Mouse (Mus musculus) adrenal gland (tissue): ENCODE results near the gene Gcnt2.

Experiments used
- intact Hi-C: fragments of 180-260 bp; cut with DNase I; formaldehyde crosslinking; loops from one replicate; pipeline ENCODE4 v1.15.1; 2025
- long read RNA-seq, 2 experiments: library from polyadenylated mRNA; unstranded; transcript quantifications; one replicate each; pipeline ENCODE4 v2.0.0; 2020; ENCODE audit warnings: borderline replicate concordance in 1 of 2; ENCODE audit not compliant: insufficient replicate concordance in 1 of 2

Gene Gcnt2
- long read RNA-seq, experiment 1, partial matches to known transcripts, result 0 of 3 reads
- long read RNA-seq, experiment 1, other reads (novel, unspliced or antisense), result 1 of 3 reads
- long read RNA-seq, experiment 2, partial matches to known transcripts, result 0 of 3 reads
- long read RNA-seq, experiment 2, other reads (novel, unspliced or antisense), result 2 of 3 reads

DNA sequence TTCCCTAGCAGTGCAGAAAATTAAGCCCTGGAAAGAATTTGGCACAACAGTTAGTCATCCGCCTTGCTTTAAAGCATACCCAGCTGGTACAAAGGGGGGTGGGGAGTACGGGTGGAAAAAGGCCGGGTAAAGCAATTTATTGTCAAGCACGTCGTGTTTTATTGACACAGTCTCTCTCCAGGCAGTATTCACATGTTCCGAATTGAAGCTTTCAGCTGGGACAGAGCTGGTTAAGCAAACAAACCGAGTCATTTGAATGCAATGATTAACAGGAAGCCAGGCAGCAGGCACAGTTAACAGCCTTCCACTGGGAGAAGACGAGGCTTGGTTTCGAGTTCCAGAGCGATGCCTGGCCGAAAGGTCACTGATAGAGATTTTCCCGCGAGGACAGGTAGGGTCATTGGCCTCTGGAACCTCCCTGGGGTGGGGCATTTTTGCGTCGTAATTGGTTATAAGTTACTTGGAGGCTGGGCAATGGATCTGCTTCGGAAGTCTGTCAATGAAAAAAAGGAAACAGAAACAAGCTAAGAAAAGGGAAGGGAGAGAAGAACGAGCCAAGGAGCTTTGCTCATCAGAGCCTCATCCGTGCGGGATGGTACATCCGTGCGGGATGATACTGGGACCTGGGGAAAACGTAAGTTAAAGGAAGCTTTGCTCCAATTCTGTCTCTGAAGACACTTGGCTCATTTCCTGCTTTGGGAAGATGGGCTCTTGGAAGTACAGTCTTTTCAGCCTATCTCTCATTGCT, at the start of gene Gcnt2:
Gene Gcnt2, plus strand, starts transcription at position 103 of the 748 bp plus-strand sequence.
- intact Hi-C loops, result no loop called here

DNA sequence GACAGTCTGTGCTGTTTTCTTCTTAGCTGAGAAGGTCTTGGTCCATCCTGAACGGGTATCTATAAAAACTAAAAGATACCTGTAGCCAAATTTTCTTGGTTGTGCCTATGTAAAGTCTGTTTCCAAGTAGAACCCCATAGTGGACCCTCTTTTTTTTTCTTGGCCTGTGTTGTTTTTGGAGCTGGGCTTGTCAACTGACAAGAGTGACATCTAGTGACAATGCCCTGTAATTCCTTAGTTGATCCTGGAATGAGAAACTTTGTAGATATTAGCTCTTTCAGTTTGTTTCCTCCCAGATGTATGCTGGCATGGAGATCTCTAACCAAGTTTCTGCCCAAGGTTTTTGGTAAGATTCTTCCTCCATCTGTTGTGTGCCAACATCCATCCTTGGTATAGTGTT, 38.9 kb upstream of the Gcnt2 start:
- intact Hi-C loops, result loop anchor here (5.0 kb wide), 1 partner anchor 38 kb away; no protein-coding TSS in a partner anchor

DNA sequence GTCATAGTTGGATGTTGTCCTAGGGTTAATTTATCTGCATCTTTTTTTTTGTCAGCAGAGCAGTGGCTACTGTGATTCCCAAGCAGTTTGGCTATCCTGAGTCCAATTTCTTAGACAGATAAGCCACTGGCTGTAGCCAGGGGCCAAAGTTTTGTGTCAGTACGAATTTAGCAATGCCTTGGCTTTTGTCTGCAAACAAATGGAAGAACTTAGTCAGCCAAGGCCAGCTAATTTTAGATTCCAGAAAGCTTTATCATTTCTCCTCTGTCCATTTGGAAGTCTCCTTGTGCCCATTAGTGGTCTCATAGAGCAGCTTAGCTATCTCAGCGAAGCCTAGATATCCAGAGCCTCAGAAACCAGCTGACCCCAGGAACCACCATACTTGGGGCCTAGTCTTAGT, 37.6 kb upstream of the Gcnt2 start:
- intact Hi-C loops, result loop anchor here (5.0 kb wide), 1 partner anchor 40 kb away; no protein-coding TSS in a partner anchor

DNA sequence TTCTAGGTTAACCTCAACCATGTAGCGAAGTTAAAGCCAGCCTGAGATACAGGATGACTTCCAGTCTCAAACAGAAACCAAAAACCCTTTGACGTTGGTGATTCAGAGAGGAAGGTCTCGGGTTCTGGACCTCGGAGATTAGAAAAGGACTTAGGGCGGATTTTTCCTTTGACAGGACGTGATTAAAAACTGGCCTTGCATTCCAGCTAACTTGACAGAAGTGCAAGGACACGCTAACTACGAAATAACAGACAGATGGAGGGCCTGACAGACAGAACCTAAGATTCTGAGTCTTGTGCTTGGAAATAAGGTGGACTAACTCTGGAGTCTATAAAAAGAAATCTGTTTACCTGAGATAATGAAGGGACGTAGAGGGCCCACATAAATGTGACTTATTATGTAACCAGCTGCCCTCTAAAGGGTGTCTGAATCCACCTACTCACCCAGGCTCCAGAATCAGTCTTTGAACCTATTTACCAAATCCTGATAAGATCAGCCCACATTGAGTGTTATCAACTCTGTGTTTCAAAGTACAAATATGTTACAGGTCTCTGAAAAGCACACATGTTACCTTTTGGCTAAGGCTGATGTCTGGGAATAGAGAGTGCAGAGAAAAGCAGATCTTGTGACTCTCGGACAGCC, 18.3 kb upstream of the Gcnt2 start:
- intact Hi-C loops, result loop anchor here (5.0 kb wide), 1 partner anchor 396 kb away; no protein-coding TSS in a partner anchor

DNA sequence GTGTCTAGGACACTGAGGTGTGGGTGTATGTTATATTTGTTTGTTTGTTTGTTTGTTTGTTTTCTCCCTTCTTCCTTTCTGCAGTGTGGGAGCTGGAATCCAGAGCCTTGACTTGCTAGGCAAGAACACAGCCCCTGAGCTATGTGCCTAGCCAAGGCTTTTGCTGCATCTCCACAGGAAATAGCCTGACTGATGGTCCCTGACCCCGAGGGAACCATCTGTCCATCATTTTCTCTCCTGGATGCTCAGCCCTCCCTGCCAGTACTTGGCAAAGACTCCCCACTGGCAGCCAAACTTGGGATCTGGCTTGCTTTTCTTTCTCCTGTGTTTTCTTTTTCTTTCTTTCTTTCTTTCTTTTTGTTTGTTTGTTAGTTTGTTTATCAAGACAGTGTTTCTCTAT, 17.4 kb upstream of the Gcnt2 start:
- intact Hi-C loops, result loop anchor here (5.0 kb wide), 1 partner anchor 395 kb away; no protein-coding TSS in a partner anchor

DNA sequence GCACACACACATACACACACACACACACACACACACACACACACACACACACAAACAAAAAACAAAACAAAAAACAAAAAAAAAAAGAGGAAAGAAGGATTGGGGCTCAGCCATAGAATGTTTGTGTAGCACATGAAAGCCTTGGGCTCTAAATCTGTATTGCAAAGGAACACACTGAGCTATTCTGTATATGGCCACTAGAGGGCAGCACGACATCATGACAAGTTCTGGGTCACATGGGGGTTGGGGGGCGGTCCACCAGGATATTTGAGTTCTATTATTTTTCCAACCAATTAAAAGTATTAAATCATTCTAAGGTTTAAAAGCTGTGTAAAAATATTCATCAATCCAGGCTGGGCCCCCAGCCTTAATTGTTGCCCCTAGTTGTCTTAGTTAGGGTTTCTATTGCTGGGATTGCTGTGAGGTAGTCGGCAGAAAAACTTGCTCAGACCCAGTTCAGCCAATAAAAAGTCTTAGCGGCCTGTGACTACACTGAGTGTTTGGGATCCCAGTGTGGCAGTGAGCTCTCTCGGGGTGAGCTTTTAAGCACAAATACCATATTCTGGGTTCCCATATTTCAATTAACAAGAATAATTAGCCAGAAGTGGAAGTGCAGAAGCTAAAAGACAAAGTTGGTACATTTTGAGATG, 16.0 kb upstream of the Gcnt2 start:
- intact Hi-C loops, result loop anchor here (2.0 to 5.0 kb wide), 2 partner anchors 133 to 394 kb away; no protein-coding TSS in a partner anchor

DNA sequence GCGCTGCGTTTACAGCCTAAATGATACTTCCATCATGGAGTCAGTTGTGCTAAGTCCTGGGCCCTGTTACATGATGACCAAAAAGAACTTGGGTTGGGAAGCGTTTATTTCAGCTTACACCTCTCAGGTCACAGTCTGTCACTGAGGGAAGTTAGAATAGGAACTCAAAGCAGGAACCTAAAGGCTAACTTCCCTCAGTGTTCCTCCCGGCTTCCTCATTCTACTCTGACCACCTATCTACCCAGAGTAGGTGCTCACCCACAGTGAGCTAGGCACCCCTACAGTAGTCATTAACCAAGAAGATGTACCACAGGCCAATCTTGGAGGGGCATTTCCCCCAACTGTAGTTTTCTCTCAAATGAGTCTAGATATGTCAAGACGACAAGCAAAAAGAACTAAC, 15.4 kb upstream of the Gcnt2 start:
- intact Hi-C loops, result loop anchor here (2.0 to 5.0 kb wide), 2 partner anchors 133 to 393 kb away; no protein-coding TSS in a partner anchor

DNA sequence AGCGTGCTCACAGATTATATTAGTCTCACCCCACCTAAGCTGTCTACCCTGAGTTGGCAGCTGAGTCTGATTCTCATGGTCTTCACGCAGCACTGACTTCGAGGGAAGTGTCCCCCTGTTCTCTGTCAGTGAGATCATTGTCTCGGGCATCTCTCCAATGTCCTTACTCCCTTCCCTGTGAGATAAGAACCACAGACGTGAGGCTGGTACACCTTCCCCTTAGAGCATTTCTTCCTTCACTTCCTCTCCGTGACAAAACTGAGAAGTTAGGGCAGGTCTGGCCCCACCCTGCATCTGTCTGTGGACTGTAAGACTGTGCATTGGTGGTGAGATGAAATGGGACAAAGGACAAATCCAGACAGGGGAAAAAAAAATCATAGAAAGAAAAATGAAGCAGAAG, 13.6 kb upstream of the Gcnt2 start:
- intact Hi-C loops, result loop anchor here (2.0 kb wide), 1 partner anchor 131 kb away; no protein-coding TSS in a partner anchor

DNA sequence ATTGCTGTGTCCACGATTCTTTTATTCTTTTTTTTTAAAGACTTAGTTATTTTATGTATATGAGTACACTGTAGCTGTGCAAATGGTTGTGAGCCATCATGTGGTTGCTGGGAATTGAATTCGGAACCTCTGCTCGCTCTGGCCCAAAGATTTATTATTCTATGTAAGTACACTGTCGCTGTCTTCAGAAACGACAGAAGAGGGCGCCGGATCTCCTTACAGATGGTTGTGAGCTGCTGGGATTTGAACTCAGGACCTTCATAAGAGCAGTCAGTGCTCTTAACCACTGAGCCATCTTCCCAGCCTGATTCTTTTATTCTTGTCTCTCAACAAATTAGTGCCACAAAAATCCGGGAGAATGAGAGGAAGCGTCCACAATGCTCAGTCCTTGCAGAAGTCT, 13.2 kb upstream of the Gcnt2 start:
- intact Hi-C loops, result no loop called here

DNA sequence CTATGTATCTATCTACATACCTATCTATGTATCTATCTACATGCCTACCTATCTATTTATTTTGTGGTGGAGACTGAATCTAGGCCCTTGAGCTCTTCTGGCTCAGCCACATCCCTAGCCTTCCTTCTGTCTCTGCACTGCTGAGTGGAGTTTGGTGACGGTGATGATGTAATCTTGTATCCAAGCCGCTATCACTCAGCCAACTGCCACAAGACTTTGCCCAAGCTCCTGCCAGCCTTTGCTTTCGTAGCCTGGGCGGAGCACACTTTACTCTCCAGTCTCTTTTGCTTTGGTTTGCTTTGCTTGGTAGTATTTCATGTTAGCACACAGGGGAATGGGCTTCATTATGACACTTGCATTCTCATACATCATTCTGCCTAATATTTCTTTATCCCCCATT, 11.7 kb upstream of the Gcnt2 start:
- intact Hi-C loops, result no loop called here

DNA sequence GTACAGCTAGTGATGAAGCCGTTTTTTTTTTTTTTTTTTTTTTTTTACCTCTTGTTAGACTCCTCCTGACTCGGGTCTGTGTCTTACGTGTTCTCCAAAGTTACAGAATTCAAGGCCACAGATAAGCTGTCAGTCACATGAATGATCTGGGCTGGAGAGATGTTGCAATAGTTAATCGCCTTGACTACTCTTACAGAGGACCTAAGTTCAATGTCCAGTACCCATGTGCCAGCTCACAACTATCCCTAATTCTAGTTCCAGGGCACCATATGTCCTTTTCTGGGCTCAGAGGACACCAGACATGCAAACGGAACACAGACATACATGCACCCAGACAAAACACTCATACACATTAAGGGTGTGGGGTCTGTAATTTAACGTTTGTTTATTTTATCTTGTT, 8.9 kb upstream of the Gcnt2 start:
- intact Hi-C loops, result no loop called here

DNA sequence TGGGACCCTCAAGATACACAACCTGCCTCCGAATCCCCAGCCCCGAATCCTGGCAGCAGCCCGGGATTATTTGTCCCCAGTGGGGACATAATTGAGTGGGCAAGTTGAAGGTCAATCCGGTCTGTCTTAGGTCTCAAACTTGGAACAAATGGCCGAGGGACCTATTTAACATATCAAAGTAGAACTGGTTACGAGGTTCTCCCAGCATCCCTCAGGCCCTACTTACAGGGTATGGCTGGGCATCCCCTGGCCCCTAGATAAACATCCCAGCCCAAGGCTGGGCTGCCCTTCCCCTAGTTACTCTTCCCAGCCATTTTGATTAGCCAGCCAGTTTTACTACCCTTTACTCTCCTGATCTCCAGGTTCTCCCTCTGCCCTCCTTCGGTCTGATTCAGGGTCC, 8.3 kb upstream of the Gcnt2 start:
- intact Hi-C loops, result no loop called here

DNA sequence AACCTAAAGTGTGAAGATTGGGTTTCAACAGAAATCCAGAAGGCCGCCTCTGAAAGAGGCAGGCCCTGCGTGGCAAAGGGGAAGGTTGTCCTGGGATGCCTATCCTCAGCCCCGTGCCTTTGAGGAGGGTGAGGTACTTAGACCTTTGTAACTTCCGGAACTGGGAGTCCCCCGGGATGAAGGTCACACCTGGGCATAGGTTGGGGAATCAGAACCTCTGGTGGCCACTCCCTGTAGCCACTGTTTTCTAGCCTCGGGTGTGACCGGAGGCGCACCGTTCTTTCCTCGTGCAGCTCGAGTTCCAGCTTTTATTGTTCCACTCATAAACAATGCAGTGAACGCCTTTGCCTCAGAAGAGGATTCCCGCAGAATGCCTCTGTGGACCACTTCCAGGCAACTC, 7.6 kb upstream of the Gcnt2 start:
- intact Hi-C loops, result no loop called here

DNA sequence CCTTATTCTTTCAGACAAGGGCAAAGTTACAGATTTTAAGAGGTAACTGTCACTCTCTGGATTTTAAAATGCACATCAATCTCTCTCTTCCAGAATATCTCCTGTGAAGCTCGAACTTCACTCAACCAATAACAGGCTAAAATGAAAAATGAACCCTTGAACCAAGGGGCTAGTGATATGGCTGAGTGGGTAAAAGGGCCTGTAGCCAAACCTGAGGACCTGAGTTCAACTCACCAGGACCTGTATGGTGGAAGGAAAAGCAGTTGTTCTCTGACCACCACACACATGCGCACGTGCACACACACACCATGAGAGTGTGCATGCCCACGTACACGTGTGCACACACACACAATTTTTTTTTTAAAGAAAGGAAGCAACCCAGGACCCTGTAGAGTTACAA, 6.8 kb upstream of the Gcnt2 start:
- intact Hi-C loops, result no loop called here

DNA sequence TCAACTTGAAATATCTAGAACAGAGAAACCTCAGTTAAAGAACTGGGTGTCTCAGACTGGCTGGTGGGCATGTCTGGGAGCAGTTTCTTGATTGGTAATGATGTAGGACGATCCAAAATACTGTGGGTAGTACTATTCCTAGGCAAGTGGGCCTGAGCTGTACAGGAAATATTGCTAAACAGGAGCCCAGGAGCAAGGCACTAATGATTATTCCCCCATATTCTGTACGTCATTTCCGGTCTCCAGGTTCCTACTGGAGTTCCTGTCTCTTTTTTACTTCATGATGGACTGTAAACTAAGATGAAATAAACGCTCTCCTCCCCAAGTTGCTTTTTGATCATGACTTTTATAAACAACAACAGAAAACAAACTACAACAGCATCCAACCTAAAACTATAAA, 5.7 kb upstream of the Gcnt2 start:
- intact Hi-C loops, result no loop called here

DNA sequence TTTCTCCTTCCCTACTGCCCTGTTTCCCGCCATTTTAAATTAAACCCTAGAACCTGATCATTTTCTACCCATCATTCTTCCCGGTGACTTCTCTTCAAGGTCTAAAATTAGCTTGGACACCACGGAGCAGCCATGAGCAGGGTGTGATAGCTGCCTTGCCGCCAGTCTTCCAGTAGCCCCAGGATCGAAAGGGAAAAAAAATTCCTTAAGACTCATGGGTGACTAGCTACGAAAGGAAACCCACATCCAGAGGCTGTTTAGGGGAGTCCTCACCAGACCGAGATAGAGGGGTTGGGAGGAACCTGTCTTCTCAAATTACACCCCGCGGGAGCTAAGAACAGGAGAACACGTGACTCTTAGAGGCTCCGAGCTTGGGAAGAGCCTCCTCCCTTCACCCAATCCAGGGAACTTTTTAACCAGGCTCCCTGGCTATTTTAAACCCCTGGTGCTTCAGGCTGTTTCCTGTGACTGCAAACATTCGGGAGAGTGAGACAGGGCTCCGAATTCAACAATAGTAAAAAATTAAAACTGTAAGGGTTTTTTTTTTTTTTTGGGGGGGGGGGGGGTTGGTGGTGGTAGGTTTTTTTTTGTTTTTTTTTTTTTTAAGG, 5.0 kb upstream of the Gcnt2 start:
- intact Hi-C loops, result no loop called here

DNA sequence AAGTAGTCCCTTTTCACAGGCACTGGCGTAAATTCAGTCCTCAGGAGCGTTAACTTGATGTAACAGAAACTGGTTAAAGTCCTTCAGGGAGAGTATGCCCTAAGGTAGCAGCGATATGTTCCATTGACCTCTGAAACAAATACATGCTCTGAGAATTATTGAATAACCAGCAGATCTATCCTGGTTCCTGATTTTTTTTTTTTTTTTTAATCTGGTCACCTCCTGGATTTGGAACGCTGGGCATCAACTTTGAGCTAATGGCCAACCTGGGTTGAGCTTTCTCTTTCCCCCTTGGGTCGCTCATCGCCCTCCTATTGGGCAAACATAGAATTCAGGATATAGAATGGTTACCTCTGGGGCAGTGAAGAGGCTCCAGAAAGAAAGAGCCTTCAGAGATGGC, 4.3 kb upstream of the Gcnt2 start:
- intact Hi-C loops, result no loop called here

DNA sequence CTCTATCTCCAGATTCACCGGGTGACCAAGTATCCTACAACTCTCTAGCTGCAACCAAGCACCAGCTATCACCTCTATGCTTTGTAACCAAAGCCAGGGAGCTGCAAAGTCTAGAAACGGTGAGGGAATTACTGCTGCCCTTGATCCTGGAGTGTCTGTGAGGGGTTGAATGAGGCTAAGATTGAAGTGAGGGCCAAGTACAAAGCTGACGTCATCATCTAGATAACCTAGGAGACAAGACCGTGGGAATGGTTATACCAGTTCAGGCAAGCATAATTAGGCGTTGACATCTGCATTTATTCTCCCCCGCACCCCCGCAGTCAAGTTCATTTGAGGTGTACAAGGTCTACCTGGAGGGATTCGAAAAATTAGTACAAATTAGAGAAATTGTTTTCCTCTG, 2.8 kb upstream of the Gcnt2 start:
- intact Hi-C loops, result no loop called here

DNA sequence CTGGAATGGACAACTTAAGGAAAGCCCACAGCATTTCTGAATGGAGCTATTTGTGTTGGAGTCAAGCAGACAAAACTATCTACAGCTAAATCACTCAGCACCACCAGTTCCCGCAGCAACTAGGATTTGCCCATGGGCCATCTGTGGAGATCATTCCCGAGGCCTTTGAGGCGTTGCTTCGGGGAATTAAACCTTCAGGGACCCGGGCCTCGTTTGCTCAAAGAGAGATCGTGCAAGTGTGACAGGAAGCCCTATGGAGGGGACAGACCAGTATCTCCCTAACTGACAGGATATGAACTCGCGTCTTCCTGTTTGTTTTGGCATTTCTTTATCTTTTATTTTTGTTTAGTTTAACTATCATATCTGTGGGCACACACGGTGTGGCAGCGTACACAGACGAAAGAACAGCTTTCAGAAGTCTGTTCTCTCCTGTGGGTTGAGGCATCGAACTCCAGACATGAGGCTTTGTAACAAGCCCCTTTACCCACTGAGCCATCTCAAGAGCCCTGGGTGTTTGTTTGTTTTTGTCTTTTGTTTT, 2.2 kb upstream of the Gcnt2 start:
- intact Hi-C loops, result no loop called here

DNA sequence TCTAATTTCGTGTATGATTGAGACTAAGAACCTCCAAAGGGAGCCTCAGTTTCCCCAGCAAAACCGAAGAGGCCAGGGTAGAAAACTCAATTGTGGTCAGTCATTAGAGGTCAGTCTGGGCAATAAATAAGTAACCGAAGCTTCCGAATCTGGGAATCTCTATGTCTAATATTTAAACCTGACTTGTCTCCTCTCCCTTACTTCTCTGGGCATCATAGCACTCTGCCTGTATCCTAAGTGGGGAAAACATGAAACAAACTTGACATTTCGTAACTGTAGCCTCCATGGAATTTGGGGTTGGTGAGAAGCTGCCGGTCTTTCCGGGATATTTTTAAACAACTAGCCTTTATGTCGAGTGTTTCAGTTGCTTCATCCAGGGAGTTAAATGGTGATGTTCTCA, 329 bp upstream of the Gcnt2 start:
- intact Hi-C loops, result no loop called here

DNA sequence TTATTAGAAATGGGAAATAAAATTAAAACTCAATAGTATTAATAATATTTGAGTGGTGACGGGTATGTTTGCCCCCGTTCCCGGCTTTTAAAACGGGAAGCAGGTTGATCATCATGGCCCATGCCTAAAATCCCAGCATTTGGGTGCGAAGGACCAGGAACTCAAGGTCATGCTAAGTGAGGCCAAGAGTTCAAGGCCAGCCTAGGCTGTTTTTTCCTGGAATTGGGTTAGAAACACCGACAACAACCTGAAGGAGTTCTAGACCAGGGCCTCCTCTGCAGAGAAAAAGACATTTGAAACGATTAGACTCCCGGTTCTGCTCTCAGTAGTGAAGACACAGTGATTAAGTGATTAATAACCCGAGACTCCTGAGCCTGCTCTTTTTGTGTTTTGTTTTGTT, 3.5 kb downstream of the Gcnt2 start:
- intact Hi-C loops, result no loop called here
